Mouse (Mus musculus): ENCODE data around the gene Uqcc2.

Uqcc2 gene

DNA sequence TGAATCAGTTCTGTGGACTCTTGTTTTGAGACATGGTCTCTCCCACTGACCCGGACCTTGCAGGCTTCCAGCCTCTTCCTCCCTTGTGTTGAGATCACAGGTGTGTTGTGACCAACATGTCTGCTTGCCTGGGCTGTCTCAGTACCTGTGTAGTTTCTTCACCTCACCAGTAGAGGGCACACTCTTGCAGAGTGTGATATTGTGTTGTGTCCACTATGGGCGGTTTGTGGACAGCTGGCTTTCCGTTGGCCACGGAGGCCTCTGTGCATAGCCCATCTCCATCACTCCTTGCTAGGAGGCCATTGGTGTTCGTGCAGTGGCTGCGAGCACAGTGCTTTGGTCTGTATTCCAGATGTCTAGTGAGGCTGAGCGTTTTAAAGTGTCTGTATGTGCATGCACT is 56.6 kb downstream of the Uqcc2 start:
- no peak for DNase-seq (ENCODE audit: low read depth, low spot score)

- DNase-seq (ENCODE audit: low read depth, low spot score): no peak
Observed at GRCm38 (mm10) chr17:27074849-27075745, 58.6 kb downstream of the Uqcc2 start.

DNA sequence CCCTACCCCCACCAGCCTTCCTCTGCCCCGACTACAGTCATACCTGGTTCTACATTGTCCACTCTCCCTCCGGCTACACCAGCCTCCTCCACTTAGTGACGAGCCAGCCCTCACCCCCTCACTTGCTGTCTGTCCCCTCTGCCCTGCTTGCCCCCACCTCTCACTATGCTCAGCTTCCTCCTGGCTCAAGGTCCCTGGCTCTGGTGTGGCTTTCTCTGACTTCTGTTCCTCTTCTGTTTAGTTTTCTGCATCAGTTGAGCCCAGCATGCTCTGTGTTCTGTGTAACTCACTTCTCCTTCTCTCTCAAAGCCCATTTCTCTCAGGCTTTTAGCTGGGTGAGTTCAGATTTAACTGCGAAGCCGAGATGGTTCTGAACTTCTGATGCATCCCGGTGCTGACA is 59.5 kb downstream of the Uqcc2 start:
- DNase-seq (ENCODE audit: low read depth, low spot score): no peak

GRCm38 (mm10) chr17:27073778-27074177 is 59.9 kb downstream of the Uqcc2 start:
- DNase-seq (ENCODE audit: low read depth, low spot score): no peak

- no peak for DNase-seq (ENCODE audit: low read depth, low spot score)
Observed at GRCm38 (mm10) chr17:27073126-27073525, 60.6 kb downstream of the Uqcc2 start.
